ENCODE assay signal across 26 mouse cellular contexts in the genomic region with DNA sequence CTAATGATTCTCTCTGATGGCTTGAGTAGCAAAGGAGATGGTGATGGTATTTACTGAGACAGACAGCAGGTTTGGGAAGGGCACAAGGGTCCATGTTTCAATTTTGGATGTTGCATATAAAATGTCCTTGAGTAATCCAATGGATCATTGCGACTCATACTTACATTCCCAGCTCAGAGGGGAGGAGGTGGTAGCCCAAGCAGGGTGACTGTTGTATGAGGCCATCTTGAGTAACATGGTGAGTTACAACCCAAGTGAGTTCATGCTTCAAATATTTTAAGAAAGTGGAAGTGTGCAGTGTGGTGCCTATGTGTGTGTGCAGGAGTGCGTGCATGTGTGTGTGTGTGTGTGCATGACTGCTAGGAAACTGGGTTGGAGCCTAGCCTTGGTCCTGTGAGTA.
"Had no signal": no experiment of that assay in that cellular context is flagged by ENCODE, and none has a peak within 500 bp of the region (broad histone marks: within the 10 kb centered on the region; RNA-seq: fewer than 3 reads in every experiment).

No protein-coding gene starts in this region.

- H3K4me1 ChIP-seq: hindbrain, embryonic 13.5 days; hindbrain, embryonic 15.5 days; limb, embryonic 10.5 days; limb, embryonic 12.5 days; liver, embryonic 13.5 days had no signal

- DNase-seq: gastrocnemius, adult 2 months; gastrocnemius, postnatal 14 days; gastrocnemius, postnatal 36 days; heart, adult 11 months; heart, adult 2 months; heart, postnatal 14 days; heart, postnatal 36 days; kidney, adult 11 months; kidney, adult 2 months; kidney, adult 9 months; kidney, postnatal 14 days; kidney, postnatal 36 days; layer of hippocampus, adult 9-11 months; layer of hippocampus, postnatal 36 days; liver; liver, embryonic 13.5 days had no signal

- ATAC-seq: intestine, embryonic 16.5 days had no signal

- H3K27ac ChIP-seq: gastrocnemius, adult 2 months; heart, adult 2 months; heart, embryonic 13.5 days; heart, embryonic 15.5 days; hindbrain, embryonic 13.5 days; hindbrain, embryonic 15.5 days; hindbrain, postnatal 0 days; kidney, embryonic 15.5 days; kidney, postnatal 0 days; limb, embryonic 10.5 days; limb, embryonic 12.5 days; liver, embryonic 13.5 days had no signal

- H3K4me3 ChIP-seq: gastrocnemius, adult 2 months; heart, adult 2 months; heart, embryonic 13.5 days; heart, embryonic 15.5 days; hindbrain, embryonic 13.5 days; hindbrain, embryonic 15.5 days; kidney, embryonic 15.5 days; limb, embryonic 10.5 days; limb, embryonic 12.5 days; liver, embryonic 13.5 days had no signal
